Mouse (Mus musculus): ENCODE measurements around the gene Cfap43. TPM values are rescaled to one million over a fixed set of nuclear protein-coding genes. Genes with fewer than 3 reads are reported as not detected.

The Cfap43 gene
- polyA plus RNA-seq, 1 experiment from 2014 or later = 0.11 TPM

GRCm38 (mm10) chr19:47870102-47870666 is 48.9 kb downstream of the Cfap43 start:
- Histone ChIP-seq H3K27ac (ENCODE audit: low read depth) (no peak overlapping the region), H3K4me1 (replicated peaks; ENCODE audit: control insufficient read depth, insufficient read depth, low read length) (peaks cover 4% of the 10 kb centered on the region; the same call in 1 of the 2 replicates), H3K9ac (ENCODE audit: low read length) (no peak overlapping the region), H3K9me3 (ENCODE audit: control insufficient read depth, low read length) (no peaks in the 10 kb centered on the region), H3K27me3 (replicated peaks; ENCODE audit: control insufficient read depth, insufficient read depth, low read length) (no peaks in the 10 kb centered on the region), H3K36me3 (ENCODE audit: control insufficient read depth, insufficient read depth, low read length) (no peaks in the 10 kb centered on the region), H3K4me3 (ENCODE audit: low read depth, low read length) (no peak overlapping the region), H3K4me2 (ENCODE audit: low read length) (no peak overlapping the region)
- ATAC-seq (replicated peaks; ENCODE audit: low FRiP score, low TSS enrichment, low read depth) (no peak), DNase-seq (ENCODE audit: low spot score) (no peak)
- WGBS = 74% methylated on average over 7 of the region's 7 CpGs

GRCm38 (mm10) chr19:47869516-47869915 is 49.6 kb downstream of the Cfap43 start:
- Histone ChIP-seq H3K27ac (ENCODE audit: low read depth) (no peak overlapping the region), H3K9ac (ENCODE audit: low read length) (no peak overlapping the region), H3K4me2 (ENCODE audit: low read length) (no peak overlapping the region), H3K4me1 (replicated peaks; ENCODE audit: control insufficient read depth, insufficient read depth, low read length) (peaks cover 3% of the 10 kb centered on the region; the same call in 1 of the 2 replicates), H3K36me3 (ENCODE audit: control insufficient read depth, insufficient read depth, low read length) (no peaks in the 10 kb centered on the region; the same call in 1 of the 2 replicates), H3K27me3 (replicated peaks; ENCODE audit: control insufficient read depth, insufficient read depth, low read length) (no peaks in the 10 kb centered on the region), H3K9me3 (ENCODE audit: control insufficient read depth, low read length) (no peaks in the 10 kb centered on the region), H3K4me3 (ENCODE audit: low read depth, low read length) (no peak overlapping the region)
- DNase-seq (ENCODE audit: low spot score) (no peak), ATAC-seq (replicated peaks; ENCODE audit: low FRiP score, low TSS enrichment, low read depth) (no peak)
- WGBS = 39% methylated on average over 3 of the region's 3 CpGs

GRCm38 (mm10) chr19:47868951-47869350 is 50.1 kb downstream of the Cfap43 start:
- ATAC-seq (replicated peaks; ENCODE audit: low FRiP score, low TSS enrichment, low read depth) = no peak
- Histone ChIP-seq H3K4me3 (ENCODE audit: low read depth, low read length) (no peak overlapping the region), H3K4me2 (ENCODE audit: low read length) (no peak overlapping the region), H3K27ac (ENCODE audit: low read depth) (no peak overlapping the region), H3K9me3 (ENCODE audit: control insufficient read depth, low read length) (no peaks in the 10 kb centered on the region), H3K4me1 (replicated peaks; ENCODE audit: control insufficient read depth, insufficient read depth, low read length) (peaks cover 3% of the 10 kb centered on the region; the same call in 1 of the 2 replicates), H3K36me3 (ENCODE audit: control insufficient read depth, insufficient read depth, low read length) (no peaks in the 10 kb centered on the region; the same call in 1 of the 2 replicates), H3K9ac (ENCODE audit: low read length) (no peak overlapping the region), H3K27me3 (replicated peaks; ENCODE audit: control insufficient read depth, insufficient read depth, low read length) (no peaks in the 10 kb centered on the region)
- DNase-seq (ENCODE audit: low spot score) = no peak
- WGBS = 60% methylated on average over 4 of the region's 4 CpGs

GRCm38 (mm10) chr19:47867628-47868175 is 51.4 kb downstream of the Cfap43 start:
- no peak for ATAC-seq (replicated peaks; ENCODE audit: low FRiP score, low TSS enrichment, low read depth)
- Histone ChIP-seq H3K27me3 (replicated peaks; ENCODE audit: control insufficient read depth, insufficient read depth, low read length) (no peaks in the 10 kb centered on the region), H3K9me3 (ENCODE audit: control insufficient read depth, low read length) (no peaks in the 10 kb centered on the region), H3K4me2 (ENCODE audit: low read length) (no peak overlapping the region), H3K4me1 (replicated peaks; ENCODE audit: control insufficient read depth, insufficient read depth, low read length) (peaks cover 3% of the 10 kb centered on the region; the same call in 1 of the 2 replicates), H3K9ac (ENCODE audit: low read length) (no peak overlapping the region), H3K4me3 (ENCODE audit: low read depth, low read length) (no peak overlapping the region), H3K36me3 (ENCODE audit: control insufficient read depth, insufficient read depth, low read length) (peaks cover 4% of the 10 kb centered on the region; the same call in 1 of the 2 replicates), H3K27ac (ENCODE audit: low read depth) (no peak overlapping the region)
- WGBS = 55% methylated on average over 4 of the region's 4 CpGs
- DNase-seq (ENCODE audit: low spot score) = peak; percentile 35

GRCm38 (mm10) chr19:47865353-47865947 is 53.6 kb downstream of the Cfap43 start, which contains the start of gene Gsto2:
Gsto2 (plus strand) TSS chr19:47865534.
- Histone ChIP-seq H3K4me2 (ENCODE audit: low read length) (peak within 1 kb of the TSS; percentile 76), H3K9me3 (ENCODE audit: control insufficient read depth, low read length) (no peaks in the 10 kb centered on the region), H3K27ac (ENCODE audit: low read depth) (peak within 1 kb of the TSS; percentile 84), H3K9ac (ENCODE audit: low read length) (peak within 1 kb of the TSS; percentile 68), H3K36me3 (ENCODE audit: control insufficient read depth, insufficient read depth, low read length) (peaks cover 14% of the 10 kb centered on the region; the same call in 1 of the 2 replicates), H3K4me1 (replicated peaks; ENCODE audit: control insufficient read depth, insufficient read depth, low read length) (peaks cover 3% of the 10 kb centered on the region; the same call in 1 of the 2 replicates), H3K27me3 (replicated peaks; ENCODE audit: control insufficient read depth, insufficient read depth, low read length) (no peaks in the 10 kb centered on the region), H3K4me3 (ENCODE audit: low read depth, low read length) (peak within 1 kb of the TSS; percentile 58)
- under 1% methylated on average over 49 of the region's 49 CpGs for WGBS
- peak; percentile 91 for DNase-seq (ENCODE audit: low spot score)
- ATAC-seq (replicated peaks; ENCODE audit: low FRiP score, low TSS enrichment, low read depth) = peak; percentile 100

GRCm38 (mm10) chr19:47864721-47865120 is 54.4 kb downstream of the Cfap43 start:
- H3K27me3 ChIP-seq (replicated peaks; ENCODE audit: control insufficient read depth, insufficient read depth, low read length) = no peaks in the 10 kb centered on the region
- peak overlapping the region; percentile 76 for H3K4me2 ChIP-seq (ENCODE audit: low read length)
- H3K4me1 ChIP-seq (replicated peaks; ENCODE audit: control insufficient read depth, insufficient read depth, low read length) = peaks cover 3% of the 10 kb centered on the region; the same call in 1 of the 2 replicates
- peak overlapping the region; percentile 58 for H3K4me3 ChIP-seq (ENCODE audit: low read depth, low read length)
- H3K9ac ChIP-seq (ENCODE audit: low read length) = peak overlapping the region; percentile 68; the same call in 1 of the 2 replicates
- WGBS = 87% methylated on average over 7 of the region's 7 CpGs
- no peaks in the 10 kb centered on the region for H3K9me3 ChIP-seq (ENCODE audit: control insufficient read depth, low read length)
- H3K36me3 ChIP-seq (ENCODE audit: control insufficient read depth, insufficient read depth, low read length) = peaks cover 19% of the 10 kb centered on the region
- ATAC-seq (replicated peaks; ENCODE audit: low FRiP score, low TSS enrichment, low read depth) = no peak
- no peak overlapping the region for H3K27ac ChIP-seq (ENCODE audit: low read depth)
- DNase-seq (ENCODE audit: low spot score) = peak; percentile 55

- Histone ChIP-seq H3K27ac (ENCODE audit: low read depth) (no peak overlapping the region), H3K4me2 (ENCODE audit: low read length) (no peak overlapping the region), H3K36me3 (ENCODE audit: control insufficient read depth, insufficient read depth, low read length) (peaks cover 26% of the 10 kb centered on the region), H3K9ac (ENCODE audit: low read length) (no peak overlapping the region), H3K9me3 (ENCODE audit: control insufficient read depth, low read length) (no peaks in the 10 kb centered on the region), H3K27me3 (replicated peaks; ENCODE audit: control insufficient read depth, insufficient read depth, low read length) (no peaks in the 10 kb centered on the region), H3K4me3 (ENCODE audit: low read depth, low read length) (no peak overlapping the region), H3K4me1 (replicated peaks; ENCODE audit: control insufficient read depth, insufficient read depth, low read length) (peaks cover 3% of the 10 kb centered on the region; the same call in 1 of the 2 replicates)
- WGBS = 98% methylated on average over 9 of the region's 9 CpGs
- ATAC-seq (replicated peaks; ENCODE audit: low FRiP score, low TSS enrichment, low read depth) (no peak), DNase-seq (ENCODE audit: low spot score) (peak; percentile 48)
Observed at GRCm38 (mm10) chr19:47864051-47864450, 55.0 kb downstream of the Cfap43 start.

- WGBS = 95% methylated on average over 3 of the region's 3 CpGs
- peaks cover 3% of the 10 kb centered on the region; the same call in 1 of the 2 replicates for H3K4me1 ChIP-seq (replicated peaks; ENCODE audit: control insufficient read depth, insufficient read depth, low read length)
- no peak overlapping the region for H3K4me3 ChIP-seq (ENCODE audit: low read depth, low read length)
- DNase-seq (ENCODE audit: low spot score) = peak; percentile 46
- no peaks in the 10 kb centered on the region for H3K9me3 ChIP-seq (ENCODE audit: control insufficient read depth, low read length)
- ATAC-seq (replicated peaks; ENCODE audit: low FRiP score, low TSS enrichment, low read depth) = no peak
- no peak overlapping the region for H3K9ac ChIP-seq (ENCODE audit: low read length)
- no peak overlapping the region for H3K4me2 ChIP-seq (ENCODE audit: low read length)
- H3K36me3 ChIP-seq (ENCODE audit: control insufficient read depth, insufficient read depth, low read length) = peaks cover 39% of the 10 kb centered on the region
- H3K27me3 ChIP-seq (replicated peaks; ENCODE audit: control insufficient read depth, insufficient read depth, low read length) = no peaks in the 10 kb centered on the region
- no peak overlapping the region for H3K27ac ChIP-seq (ENCODE audit: low read depth)
Observed at GRCm38 (mm10) chr19:47862581-47862980, 56.5 kb downstream of the Cfap43 start.

Data from intestine, embryonic 14.5 days (tissue).